In the genomic region with DNA sequence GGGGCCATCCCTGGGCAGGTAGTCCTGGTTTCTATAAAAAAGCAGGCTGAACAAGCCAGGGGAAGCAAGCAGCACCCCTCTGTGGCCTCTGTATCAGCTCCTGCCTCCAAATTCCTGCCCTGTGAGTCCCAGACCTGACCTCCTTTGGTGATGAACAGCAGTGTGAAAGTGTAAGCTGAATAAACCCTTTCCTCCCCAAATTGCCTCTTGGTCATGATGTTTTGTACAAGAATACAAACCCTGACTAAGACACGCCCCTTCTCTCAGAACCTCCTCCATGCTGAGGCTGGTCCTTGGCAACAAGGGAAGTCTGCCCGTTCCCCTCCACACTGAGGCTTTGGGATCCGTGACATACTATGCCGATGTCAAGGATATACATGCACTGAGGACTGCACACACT, we compare ENCODE assay signal across 20 mouse cellular contexts.
"Had no signal": no experiment of that assay in that cellular context is flagged by ENCODE, and none has a peak within 500 bp of the region (broad histone marks: within the 10 kb centered on the region; RNA-seq: fewer than 3 reads in every experiment).

No protein-coding gene starts in this region.

- H3K4me2 ChIP-seq: liver, embryonic 13.5 days; midbrain, embryonic 11.5 days; neural tube, embryonic 12.5 days; neural tube, embryonic 15.5 days had no signal

- H3K9ac ChIP-seq: liver, embryonic 13.5 days; neural tube, embryonic 12.5 days; neural tube, embryonic 15.5 days had no signal

- H3K4me1 ChIP-seq: liver, embryonic 13.5 days; neural tube, embryonic 12.5 days; neural tube, embryonic 15.5 days had no signal

- H3K4me3 ChIP-seq: layer of hippocampus, adult 2 months; left cerebral cortex, adult 2 months; liver, embryonic 13.5 days; neural tube, embryonic 12.5 days; neural tube, embryonic 15.5 days had no signal

- H3K36me3 ChIP-seq: liver, embryonic 13.5 days; neural tube, embryonic 12.5 days; neural tube, embryonic 15.5 days had no signal

- H3K27me3 ChIP-seq: liver, embryonic 13.5 days; neural tube, embryonic 12.5 days; neural tube, embryonic 15.5 days had no signal

- ATAC-seq: intestine, postnatal 0 days had no signal

- DNase-seq: kidney, adult 2 months; kidney, postnatal 14 days; kidney, postnatal 4 days; layer of hippocampus, adult 9-11 months; layer of hippocampus, postnatal 36 days; liver, embryonic 13.5 days; lung, adult 2 months; lung, postnatal 14 days; lung, postnatal 4 days; midbrain, embryonic 14.5 days; retina, postnatal 1 day; right cerebral cortex, postnatal 25 days; thymus, adult 18-20 months; thymus, postnatal 4 days had no signal

- H3K27ac ChIP-seq: layer of hippocampus, adult 2 months; left cerebral cortex, adult 2 months; liver, embryonic 13.5 days; neural tube, embryonic 12.5 days; neural tube, embryonic 15.5 days had no signal

- H3K9me3 ChIP-seq: liver, embryonic 13.5 days; neural tube, embryonic 12.5 days; neural tube, embryonic 15.5 days had no signal
